ENCODE assay signal across 11 mouse cellular contexts in genomic region chr3:32073881-32074280, GRCm38 (mm10).
DNase-seq lines count a peak whose midpoint lies in the region; ATAC-seq lines count a peak whose summit lies in the region.
"Had no signal": no experiment of that assay in that cellular context is flagged by ENCODE, and none has a peak within 500 bp of the region (broad histone marks: within the 10 kb centered on the region; RNA-seq: fewer than 3 reads in every experiment).

No protein-coding gene starts in this region.

- intact Hi-C loops in heart, postnatal 10 days (cut with DNase I): no loop called here

- ATAC-seq in cerebellum, adult (ENCODE audit: insufficient number of reproducible peaks, low FRiP score, low TSS enrichment): no peak
- ATAC-seq: forebrain, embryonic 15.5 days; hindbrain, embryonic 16.5 days had no signal

- peak; percentile 11 for DNase-seq in cerebellum, adult 8-10 months
- peak; percentile 16 for DNase-seq in heart, postnatal 4 days
- no peak for DNase-seq in heart, postnatal 10 days
- peak; percentile 45 for DNase-seq in testis, postnatal 10 days (ENCODE audit: low spot score)
- DNase-seq in testis, postnatal 14 days (ENCODE audit: low spot score): no peak
- peak; percentile 39 to 53 for DNase-seq in cerebellum, postnatal 36 days
- DNase-seq in layer of hippocampus, postnatal 25 days (ENCODE audit: extremely low spot score in 1 of 2, low spot score in 1 of 2): no peak
- DNase-seq: layer of hippocampus, adult 9-11 months had no signal

Comparison
In these comparisons a context has a peak if more than half of its experiments do, and no peak if none do; other contexts are left out.
1. DNase-seq: peak in cerebellum, adult 8-10 months (single experiment), heart, postnatal 4 days (single experiment), testis, postnatal 10 days (single experiment) and cerebellum, postnatal 36 days (2 of 2); none in heart, postnatal 10 days (0 of 2), testis, postnatal 14 days (single experiment) and layer of hippocampus, postnatal 25 days (0 of 2).